Mouse (Mus musculus): ENCODE measurements around the gene Vcan. TPM values are rescaled to one million over a fixed set of nuclear protein-coding genes. Genes with fewer than 3 reads are reported as not detected.
A peak's percentile ranks its signal among the peaks of the same experiment; 100 is the strongest.

Vcan gene
- polyA plus RNA-seq, 1 experiment = 19.6 TPM

DNA sequence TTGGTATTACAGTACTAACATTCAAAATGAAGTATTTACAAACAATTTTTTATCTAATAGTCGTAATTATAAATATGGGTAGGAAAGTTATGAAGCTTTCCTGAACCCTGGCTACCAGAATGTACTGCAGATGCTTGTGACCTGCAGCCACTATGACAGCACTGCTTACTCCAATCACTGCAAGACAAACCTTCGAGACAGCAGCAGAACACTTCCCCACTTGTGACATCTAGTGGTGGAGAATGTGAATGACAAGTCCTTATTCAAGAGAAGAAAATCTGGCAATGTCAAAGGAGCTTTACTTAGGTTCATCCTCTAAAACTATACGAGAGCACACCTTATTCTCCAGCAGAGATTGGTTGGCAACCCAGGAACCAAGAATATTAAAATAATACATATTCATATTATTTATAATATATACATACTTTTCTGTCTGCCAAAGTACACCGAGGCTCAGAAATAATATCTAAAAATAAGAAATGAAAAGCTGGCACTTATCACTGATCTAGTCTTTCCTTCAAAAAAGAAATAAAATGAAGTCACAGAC lies 108.1 kb downstream of the Vcan start:
- H3K79me3 ChIP-seq (ENCODE audit: low read depth) = no peaks in the 10 kb centered on the region
- no peak overlapping the region for H3K4me3 ChIP-seq (ENCODE audit: insufficient read depth, poor library complexity, severe bottlenecking)
- no peak overlapping the region for H3ac ChIP-seq (ENCODE audit: control insufficient read depth, insufficient read length, low read depth)
- no peaks in the 10 kb centered on the region for H3K27me3 ChIP-seq (ENCODE audit: control insufficient read depth, insufficient read depth, insufficient read length)
- TF ChIP-seq MYOG (IDR thresholded peaks at IDR 0.05; ENCODE audit: control insufficient read depth, extremely low read depth, insufficient read length) = no peak
- TF ChIP-seq MAX (IDR thresholded peaks at IDR 0.05) = no peak
- no peak for TF ChIP-seq CEBPB (IDR thresholded peaks at IDR 0.05; ENCODE audit: low read depth)
- TF ChIP-seq CTCF (IDR thresholded peaks at IDR 0.05; ENCODE audit: control insufficient read depth, insufficient read depth, insufficient read length) = peak; percentile 8
- TF ChIP-seq FOSL1 (IDR thresholded peaks at IDR 0.05; ENCODE audit: insufficient read depth, low read length, poor library complexity, severe bottlenecking) = no peak
- no peaks in the 10 kb centered on the region for H3K36me3 ChIP-seq (ENCODE audit: control insufficient read depth, insufficient read depth)
- no peaks in the 10 kb centered on the region for H3K79me2 ChIP-seq (ENCODE audit: control insufficient read depth, insufficient read depth)

DNA sequence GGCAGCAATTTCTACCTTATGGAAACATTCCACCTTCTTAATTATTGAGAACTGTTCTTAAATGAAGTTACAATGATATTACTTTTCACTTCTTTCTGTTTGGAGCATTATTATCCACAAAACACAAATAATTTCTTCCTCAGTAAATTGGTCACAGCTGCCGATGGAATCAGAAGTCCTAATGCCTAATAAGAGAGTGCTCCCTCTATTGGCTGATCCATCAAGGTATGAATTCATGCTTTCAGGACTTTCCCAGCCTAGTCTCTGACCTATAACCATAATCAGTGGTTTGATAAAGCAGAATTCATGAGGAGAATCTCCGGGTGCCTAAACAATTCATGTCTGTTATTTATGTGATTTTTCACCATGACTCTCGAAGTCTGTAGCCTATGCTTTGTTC lies 123.2 kb downstream of the Vcan start:
- Histone ChIP-seq H3K79me3 (ENCODE audit: low read depth) (no peaks in the 10 kb centered on the region), H3K27me3 (ENCODE audit: control insufficient read depth, insufficient read depth, insufficient read length) (no peaks in the 10 kb centered on the region), H3K36me3 (ENCODE audit: control insufficient read depth, insufficient read depth) (no peaks in the 10 kb centered on the region), H3K4me3 (ENCODE audit: insufficient read depth, poor library complexity, severe bottlenecking) (no peak overlapping the region), H3ac (ENCODE audit: control insufficient read depth, insufficient read length, low read depth) (no peak overlapping the region), H3K79me2 (ENCODE audit: control insufficient read depth, insufficient read depth) (no peaks in the 10 kb centered on the region)
- TF ChIP-seq MAX (IDR thresholded peaks at IDR 0.05) (no peak), CTCF (IDR thresholded peaks at IDR 0.05; ENCODE audit: control insufficient read depth, insufficient read depth, insufficient read length) (no peak), FOSL1 (IDR thresholded peaks at IDR 0.05; ENCODE audit: insufficient read depth, low read length, poor library complexity, severe bottlenecking) (no peak), MYOG (IDR thresholded peaks at IDR 0.05; ENCODE audit: control insufficient read depth, extremely low read depth, insufficient read length) (no peak), CEBPB (IDR thresholded peaks at IDR 0.05; ENCODE audit: low read depth) (no peak), USF1 (IDR thresholded peaks at IDR 0.05; ENCODE audit: low read depth) (no peak), MYOD1 (IDR thresholded peaks at IDR 0.05; ENCODE audit: control insufficient read depth, insufficient read length, low read depth) (no peak)

DNA sequence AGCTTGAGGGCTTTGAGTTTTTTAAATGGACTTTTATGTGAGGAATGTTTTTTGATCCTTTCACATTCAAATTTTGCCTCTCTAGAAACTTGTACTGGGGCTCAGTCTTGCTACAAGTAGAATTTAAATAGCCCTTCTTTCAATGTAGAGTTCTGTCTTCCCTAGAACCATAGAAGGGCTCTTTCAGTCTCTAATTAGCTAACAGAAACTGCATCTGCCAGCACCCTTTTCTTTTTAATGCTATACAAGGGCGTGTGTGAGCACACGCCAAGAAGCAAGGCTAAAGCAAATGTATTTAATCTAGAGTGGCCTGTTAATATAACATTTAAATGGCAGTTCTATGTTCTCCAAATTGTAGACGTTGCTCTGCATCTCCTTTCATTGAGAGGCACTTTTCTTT lies 134.9 kb downstream of the Vcan start:
- H3K27me3 ChIP-seq (ENCODE audit: control insufficient read depth, insufficient read depth, insufficient read length) = no peaks in the 10 kb centered on the region
- no peak for TF ChIP-seq MYOG (IDR thresholded peaks at IDR 0.05; ENCODE audit: control insufficient read depth, extremely low read depth, insufficient read length)
- no peak for TF ChIP-seq MYOD1 (IDR thresholded peaks at IDR 0.05; ENCODE audit: control insufficient read depth, insufficient read length, low read depth)
- no peak for TF ChIP-seq USF1 (IDR thresholded peaks at IDR 0.05; ENCODE audit: low read depth)
- no peak for TF ChIP-seq MAX (IDR thresholded peaks at IDR 0.05)
- TF ChIP-seq FOSL1 (IDR thresholded peaks at IDR 0.05; ENCODE audit: insufficient read depth, low read length, poor library complexity, severe bottlenecking) = no peak
- TF ChIP-seq CEBPB (IDR thresholded peaks at IDR 0.05; ENCODE audit: low read depth) = no peak
- TF ChIP-seq CTCF (IDR thresholded peaks at IDR 0.05; ENCODE audit: control insufficient read depth, insufficient read depth, insufficient read length) = no peak
- H3K79me3 ChIP-seq (ENCODE audit: low read depth) = no peaks in the 10 kb centered on the region
- no peak overlapping the region for H3ac ChIP-seq (ENCODE audit: control insufficient read depth, insufficient read length, low read depth)
- no peak overlapping the region for H3K4me3 ChIP-seq (ENCODE audit: insufficient read depth, poor library complexity, severe bottlenecking)
- no peaks in the 10 kb centered on the region for H3K36me3 ChIP-seq (ENCODE audit: control insufficient read depth, insufficient read depth)
- H3K79me2 ChIP-seq (ENCODE audit: control insufficient read depth, insufficient read depth) = no peaks in the 10 kb centered on the region

Other genes starting within 250 kb of the Vcan start
- gene Hapln1, start 202.7 kb downstream of the Vcan start, polyA plus RNA-seq (2012; fragmentation: generic; extraction: Trizol) = 0.05 TPM

Data from C2C12 (cell line).